Mouse (Mus musculus): ENCODE measurements around the gene Lims1. TPM values are rescaled to one million over a fixed set of nuclear protein-coding genes. Genes with fewer than 3 reads are reported as not detected.

Gene Lims1
- polyA plus RNA-seq, 1 experiment from 2014 or later: 160 TPM

GRCm38 (mm10) chr10:58369707-58370093 lies 46.4 kb downstream of the Lims1 start:
- Histone ChIP-seq H3K4me3 (no peak overlapping the region), H3K9ac (no peak overlapping the region), H3K4me1 (replicated peaks) (peaks cover 55% of the 10 kb centered on the region), H3K4me2 (peak overlapping the region; percentile 21), H3K36me3 (peaks cover 3% of the 10 kb centered on the region; the same call in 1 of the 2 replicates), H3K27ac (ENCODE audit: poor library complexity, severe bottlenecking) (peak overlapping the region; percentile 19; the same call in 1 of the 2 replicates), H3K27me3 (replicated peaks) (no peaks in the 10 kb centered on the region), H3K9me3 (replicated peaks) (no peaks in the 10 kb centered on the region)
- peak; percentile 76 for ATAC-seq (ENCODE audit: insufficient number of reproducible peaks, low FRiP score)
- WGBS: 5% methylated on average over 3 of the region's 3 CpGs

- ATAC-seq (ENCODE audit: insufficient number of reproducible peaks, low FRiP score): no peak
- H3K4me3 ChIP-seq: no peak overlapping the region
- no peaks in the 10 kb centered on the region for H3K9me3 ChIP-seq (replicated peaks)
- H3K4me1 ChIP-seq (replicated peaks): peaks cover 51% of the 10 kb centered on the region
- no peak overlapping the region for H3K9ac ChIP-seq
- no peak overlapping the region for H3K4me2 ChIP-seq
- no peaks in the 10 kb centered on the region for H3K27me3 ChIP-seq (replicated peaks)
- peaks cover 3% of the 10 kb centered on the region; the same call in 1 of the 2 replicates for H3K36me3 ChIP-seq
- H3K27ac ChIP-seq (ENCODE audit: poor library complexity, severe bottlenecking): peak overlapping the region; percentile 83
These were observed 46.9 kb downstream of the Lims1 start for GRCm38 (mm10) chr10:58370143-58370542.

- H3K4me2 ChIP-seq: no peak overlapping the region
These were observed 47.3 kb downstream of the Lims1 start for GRCm38 (mm10) chr10:58370559-58370958.

GRCm38 (mm10) chr10:58371279-58371842 lies 48.1 kb downstream of the Lims1 start:
- H3K9me3 ChIP-seq (replicated peaks): no peaks in the 10 kb centered on the region
- peak overlapping the region; percentile 57 for H3K4me2 ChIP-seq
- H3K4me1 ChIP-seq (replicated peaks): peaks cover 43% of the 10 kb centered on the region
- no peaks in the 10 kb centered on the region for H3K36me3 ChIP-seq
- peak; percentile 89 for ATAC-seq (ENCODE audit: insufficient number of reproducible peaks, low FRiP score)
- peak overlapping the region; percentile 83 for H3K27ac ChIP-seq (ENCODE audit: poor library complexity, severe bottlenecking)
- WGBS: 11% methylated on average over 14 of the region's 14 CpGs
- no peaks in the 10 kb centered on the region for H3K27me3 ChIP-seq (replicated peaks)
- peak overlapping the region; percentile 33 for H3K4me3 ChIP-seq
- peak overlapping the region; percentile 59 for H3K9ac ChIP-seq

More at GRCm38 (mm10) chr10:58370559-58370958, 47.3 kb downstream of the Lims1 start:
- Histone ChIP-seq H3K9ac (no peak overlapping the region), H3K4me1 (replicated peaks) (peaks cover 46% of the 10 kb centered on the region), H3K36me3 (peaks cover 3% of the 10 kb centered on the region; the same call in 1 of the 2 replicates), H3K4me3 (no peak overlapping the region), H3K27me3 (replicated peaks) (no peaks in the 10 kb centered on the region), H3K27ac (ENCODE audit: poor library complexity, severe bottlenecking) (peak overlapping the region; percentile 83), H3K9me3 (replicated peaks) (no peaks in the 10 kb centered on the region)
- ATAC-seq (ENCODE audit: insufficient number of reproducible peaks, low FRiP score): peak; percentile 64; the same call in 1 of the 2 replicates

GRCm38 (mm10) chr10:58372430-58373030 lies 49.3 kb downstream of the Lims1 start:
- H3K27ac ChIP-seq (ENCODE audit: poor library complexity, severe bottlenecking): 0 out of 2 replicates have a peak overlapping the region, but pooled peaks have one; percentile 12
- H3K4me1 ChIP-seq (replicated peaks): peaks cover 43% of the 10 kb centered on the region
- no peaks in the 10 kb centered on the region for H3K36me3 ChIP-seq
- no peak for ATAC-seq (ENCODE audit: insufficient number of reproducible peaks, low FRiP score)
- 58% methylated on average over 6 of the region's 6 CpGs for WGBS
- H3K27me3 ChIP-seq (replicated peaks): no peaks in the 10 kb centered on the region
- H3K4me2 ChIP-seq: peak overlapping the region; percentile 29; the same call in 1 of the 2 replicates
- H3K9me3 ChIP-seq (replicated peaks): no peaks in the 10 kb centered on the region
- 0 out of 2 replicates have a peak overlapping the region, but pooled peaks have one; percentile 5 for H3K4me3 ChIP-seq
- H3K9ac ChIP-seq: no peak overlapping the region

GRCm38 (mm10) chr10:58373829-58374228 lies 50.6 kb downstream of the Lims1 start:
- Histone ChIP-seq H3K27ac (ENCODE audit: poor library complexity, severe bottlenecking) (no peak overlapping the region), H3K36me3 (no peaks in the 10 kb centered on the region), H3K9me3 (replicated peaks) (no peaks in the 10 kb centered on the region), H3K4me1 (replicated peaks) (peaks cover 33% of the 10 kb centered on the region), H3K9ac (no peak overlapping the region), H3K4me3 (no peak overlapping the region), H3K4me2 (no peak overlapping the region), H3K27me3 (replicated peaks) (no peaks in the 10 kb centered on the region)
- no peak for ATAC-seq (ENCODE audit: insufficient number of reproducible peaks, low FRiP score)

GRCm38 (mm10) chr10:58377592-58378197 lies 54.4 kb downstream of the Lims1 start:
- H3K4me2 ChIP-seq: no peak overlapping the region
- WGBS: 33% methylated on average over 4 of the region's 4 CpGs
- peak; percentile 68; the same call in 1 of the 2 replicates for ATAC-seq (ENCODE audit: insufficient number of reproducible peaks, low FRiP score)
- H3K9me3 ChIP-seq (replicated peaks): 0 out of 2 replicates have a peak, but pooled peaks cover 3% of the 10 kb centered on the region
- no peaks in the 10 kb centered on the region for H3K36me3 ChIP-seq
- H3K27me3 ChIP-seq (replicated peaks): no peaks in the 10 kb centered on the region
- H3K27ac ChIP-seq (ENCODE audit: poor library complexity, severe bottlenecking): no peak overlapping the region
- peaks cover 21% of the 10 kb centered on the region for H3K4me1 ChIP-seq (replicated peaks)
- no peak overlapping the region for H3K4me3 ChIP-seq
- H3K9ac ChIP-seq: no peak overlapping the region

- no peak for ATAC-seq (ENCODE audit: insufficient number of reproducible peaks, low FRiP score)
- Histone ChIP-seq H3K4me3 (no peak overlapping the region), H3K9me3 (replicated peaks) (0 out of 2 replicates have a peak, but pooled peaks cover 3% of the 10 kb centered on the region), H3K4me1 (replicated peaks) (peaks cover 24% of the 10 kb centered on the region), H3K4me2 (no peak overlapping the region), H3K36me3 (no peaks in the 10 kb centered on the region), H3K27ac (ENCODE audit: poor library complexity, severe bottlenecking) (no peak overlapping the region), H3K27me3 (replicated peaks) (no peaks in the 10 kb centered on the region), H3K9ac (no peak overlapping the region)
- 51% methylated on average over 1 of the region's 1 CpGs for WGBS
These were observed 55.1 kb downstream of the Lims1 start for GRCm38 (mm10) chr10:58378380-58378779.

- peaks cover 36% of the 10 kb centered on the region for H3K4me1 ChIP-seq (replicated peaks)
- 0 out of 2 replicates have a peak, but pooled peaks cover 3% of the 10 kb centered on the region for H3K9me3 ChIP-seq (replicated peaks)
- no peaks in the 10 kb centered on the region for H3K36me3 ChIP-seq
- WGBS: 90% methylated on average over 1 of the region's 1 CpGs
- no peak overlapping the region for H3K27ac ChIP-seq (ENCODE audit: poor library complexity, severe bottlenecking)
- H3K27me3 ChIP-seq (replicated peaks): no peaks in the 10 kb centered on the region
- H3K4me2 ChIP-seq: no peak overlapping the region
- H3K4me3 ChIP-seq: no peak overlapping the region
- no peak overlapping the region for H3K9ac ChIP-seq
- ATAC-seq (ENCODE audit: insufficient number of reproducible peaks, low FRiP score): no peak
These were observed 56.4 kb downstream of the Lims1 start for GRCm38 (mm10) chr10:58379699-58380098.

- H3K36me3 ChIP-seq: no peaks in the 10 kb centered on the region
- ATAC-seq (ENCODE audit: insufficient number of reproducible peaks, low FRiP score): no peak
- no peaks in the 10 kb centered on the region for H3K27me3 ChIP-seq (replicated peaks)
- peaks cover 44% of the 10 kb centered on the region for H3K4me1 ChIP-seq (replicated peaks)
- no peak overlapping the region for H3K4me3 ChIP-seq
- H3K4me2 ChIP-seq: no peak overlapping the region
- H3K9ac ChIP-seq: no peak overlapping the region
- peak overlapping the region; percentile 93 for H3K27ac ChIP-seq (ENCODE audit: poor library complexity, severe bottlenecking)
- WGBS: 81% methylated on average over 1 of the region's 1 CpGs
- H3K9me3 ChIP-seq (replicated peaks): 0 out of 2 replicates have a peak, but pooled peaks cover 3% of the 10 kb centered on the region
These were observed 58.6 kb downstream of the Lims1 start for GRCm38 (mm10) chr10:58381904-58382303.

GRCm38 (mm10) chr10:58382621-58383101 lies 59.4 kb downstream of the Lims1 start:
- Histone ChIP-seq H3K4me2 (peak overlapping the region; percentile 35), H3K4me3 (no peak overlapping the region), H3K36me3 (no peaks in the 10 kb centered on the region), H3K4me1 (replicated peaks) (peaks cover 44% of the 10 kb centered on the region), H3K27me3 (replicated peaks) (no peaks in the 10 kb centered on the region), H3K9me3 (replicated peaks) (0 out of 2 replicates have a peak, but pooled peaks cover 3% of the 10 kb centered on the region), H3K9ac (peak overlapping the region; percentile 43), H3K27ac (ENCODE audit: poor library complexity, severe bottlenecking) (peak overlapping the region; percentile 93)
- WGBS: 17% methylated on average over 3 of the region's 3 CpGs
- ATAC-seq (ENCODE audit: insufficient number of reproducible peaks, low FRiP score): 0 out of 2 replicates have a peak, but pooled peaks have one; percentile 30
